Mouse (Mus musculus): ENCODE measurements around the gene Bmpr1b. TPM values are rescaled to one million over a fixed set of nuclear protein-coding genes. Genes with fewer than 3 reads are reported as not detected.
A peak's percentile ranks its signal among the peaks of the same experiment; 100 is the strongest.

Gene Bmpr1b
- total RNA-seq (2012; rRNA removed) = 0.85 and 1.2 TPM in 2 replicates

DNA sequence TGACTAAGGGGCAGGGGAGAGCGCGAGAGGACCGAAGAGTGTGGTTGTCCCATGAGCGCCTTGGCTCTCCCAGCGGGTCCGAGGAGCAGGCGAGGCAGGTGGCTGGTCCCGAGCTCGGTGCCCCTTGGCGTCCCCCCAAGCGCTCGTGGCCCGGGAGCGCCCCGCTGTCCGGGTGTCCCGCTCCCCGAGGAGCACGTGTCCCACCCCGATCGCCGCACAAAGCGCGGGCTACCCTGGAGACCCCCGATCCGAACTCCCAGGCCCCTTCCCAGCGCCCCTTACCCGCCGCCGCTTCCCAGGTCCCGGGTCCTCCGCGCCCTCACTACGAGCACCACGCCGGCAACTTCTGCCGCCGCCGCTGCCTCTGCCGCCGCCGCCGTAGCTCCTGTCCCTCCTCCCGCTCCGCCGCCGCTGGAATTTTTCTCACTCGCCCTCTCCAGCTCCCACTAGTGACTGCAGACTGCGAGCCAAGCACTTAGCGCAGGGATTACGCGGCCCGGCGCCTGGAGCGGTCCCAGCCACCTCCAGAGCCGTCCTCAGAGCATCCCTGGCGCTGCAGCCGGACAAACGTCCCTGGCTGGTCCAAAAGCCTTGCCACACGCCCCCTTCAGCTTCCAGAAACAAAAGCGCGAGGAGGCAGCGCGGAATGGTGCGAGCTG lies at the start of gene Bmpr1b:
Gene Bmpr1b, minus strand, starts transcription at position 563 of the 659 bp plus-strand sequence.
- Histone ChIP-seq H3K9ac (ENCODE audit: insufficient read depth, low read depth, low read length, poor library complexity, severe bottlenecking) (peak within 1 kb of the TSS; percentile 61), H3K4me1 (ENCODE audit: control insufficient read depth in 2 of 2, insufficient read depth in 2 of 2, low read length in 2 of 2, poor library complexity in 1 of 2) (no peaks in the 10 kb centered on the region), H3K27ac (ENCODE audit: insufficient read depth, low read depth, low read length, poor library complexity, severe bottlenecking) (no peak within 1 kb of the TSS), H3K4me3 (ENCODE audit: insufficient read depth in 1 of 2, low read depth in 1 of 2, low read length in 2 of 2, poor library complexity in 1 of 2, severe bottlenecking in 1 of 2) (peak within 1 kb of the TSS; percentile 64 to 68), H3K36me3 (ENCODE audit: control insufficient read depth, insufficient read depth, low read length, poor library complexity, severe bottlenecking) (no peaks in the 10 kb centered on the region), H3K9me3 (ENCODE audit: control insufficient read depth, insufficient read depth, low read depth, low read length) (no peaks in the 10 kb centered on the region)
- in situ Hi-C loops (cut with MboI; ENCODE audit: low sequenced_read_pairs in 2 of 2, unreplicated experiment in 2 of 2) = no loop called here
- TF ChIP-seq MAFK (IDR thresholded peaks at IDR 0.05; ENCODE audit: insufficient read depth, low read depth, low read length) (no peak), ZNF384 (IDR thresholded peaks at IDR 0.05; ENCODE audit: low read depth, low read length) (no peak), HCFC1 (IDR thresholded peaks at IDR 0.05; ENCODE audit: borderline replicate concordance, insufficient read depth, low read length) (no peak), CHD2 (IDR thresholded peaks at IDR 0.05; ENCODE audit: low read depth, low read length) (no peak), ZC3H11A (IDR thresholded peaks at IDR 0.05; ENCODE audit: borderline replicate concordance, low read depth, low read length) (no peak)
- peak; percentile 47 for DNase-seq (ENCODE audit: low read depth, low spot score)

DNA sequence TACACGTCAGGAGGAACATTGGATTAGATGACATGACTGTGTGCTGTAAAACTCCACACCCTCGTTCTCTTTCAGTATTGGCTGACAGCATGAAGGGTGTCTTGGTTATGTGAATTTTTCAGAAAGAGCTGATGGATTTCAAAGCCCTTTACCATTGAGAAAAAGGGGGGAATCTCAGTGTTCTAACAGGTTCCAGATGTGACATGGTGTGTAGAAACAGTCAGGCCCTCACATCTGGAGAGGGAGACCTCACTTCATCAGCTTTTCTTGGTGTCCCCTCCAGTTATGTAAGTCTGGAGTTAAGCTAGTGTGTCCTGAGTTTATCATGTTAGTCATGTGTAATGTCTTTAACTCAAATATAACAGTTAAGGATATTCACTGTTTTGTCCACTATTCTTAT lies 43.6 kb upstream of the Bmpr1b start:
- Histone ChIP-seq H3K4me3 (ENCODE audit: insufficient read depth in 1 of 2, low read depth in 1 of 2, low read length in 2 of 2, poor library complexity in 1 of 2, severe bottlenecking in 1 of 2) (no peak overlapping the region), H3K9me3 (ENCODE audit: control insufficient read depth, insufficient read depth, low read depth, low read length) (no peaks in the 10 kb centered on the region), H3K4me1 (ENCODE audit: control insufficient read depth in 2 of 2, insufficient read depth in 2 of 2, low read length in 2 of 2, poor library complexity in 1 of 2) (no peaks in the 10 kb centered on the region), H3K36me3 (ENCODE audit: control insufficient read depth, insufficient read depth, low read length, poor library complexity, severe bottlenecking) (no peaks in the 10 kb centered on the region), H3K27ac (ENCODE audit: insufficient read depth, low read depth, low read length, poor library complexity, severe bottlenecking) (no peak overlapping the region), H3K9ac (ENCODE audit: insufficient read depth, low read depth, low read length, poor library complexity, severe bottlenecking) (no peak overlapping the region)
- TF ChIP-seq CHD2 (IDR thresholded peaks at IDR 0.05; ENCODE audit: low read depth, low read length) (no peak), ZNF384 (IDR thresholded peaks at IDR 0.05; ENCODE audit: low read depth, low read length) (no peak), ZC3H11A (IDR thresholded peaks at IDR 0.05; ENCODE audit: borderline replicate concordance, low read depth, low read length) (no peak), HCFC1 (IDR thresholded peaks at IDR 0.05; ENCODE audit: borderline replicate concordance, insufficient read depth, low read length) (no peak), MAFK (IDR thresholded peaks at IDR 0.05; ENCODE audit: insufficient read depth, low read depth, low read length) (no peak)
- in situ Hi-C loops (cut with MboI; ENCODE audit: low sequenced_read_pairs in 2 of 2, unreplicated experiment in 2 of 2) = no loop called here
- no peak for DNase-seq (ENCODE audit: low read depth, low spot score)

DNA sequence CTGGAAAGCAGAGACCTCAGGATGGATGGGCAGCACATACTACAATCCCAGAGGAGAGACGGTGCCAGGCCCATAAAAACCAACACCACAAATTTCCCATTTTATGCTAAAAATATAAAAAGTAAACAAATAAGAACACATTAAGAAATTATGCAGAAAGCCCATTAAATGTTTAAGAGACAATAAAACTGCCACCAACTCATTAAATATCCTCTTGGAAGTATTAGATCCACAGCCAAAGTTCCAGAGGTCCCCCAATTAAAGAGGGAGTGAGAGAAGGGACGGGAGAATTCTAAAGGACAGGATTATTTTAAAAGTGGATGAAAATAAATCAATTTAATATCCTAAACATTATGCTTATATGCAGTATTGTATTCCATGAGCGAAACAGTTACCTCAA lies 43.0 kb upstream of the Bmpr1b start:
- Histone ChIP-seq H3K4me1 (ENCODE audit: control insufficient read depth in 2 of 2, insufficient read depth in 2 of 2, low read length in 2 of 2, poor library complexity in 1 of 2) (no peaks in the 10 kb centered on the region), H3K9me3 (ENCODE audit: control insufficient read depth, insufficient read depth, low read depth, low read length) (no peaks in the 10 kb centered on the region), H3K36me3 (ENCODE audit: control insufficient read depth, insufficient read depth, low read length, poor library complexity, severe bottlenecking) (no peaks in the 10 kb centered on the region), H3K4me3 (ENCODE audit: insufficient read depth in 1 of 2, low read depth in 1 of 2, low read length in 2 of 2, poor library complexity in 1 of 2, severe bottlenecking in 1 of 2) (no peak overlapping the region), H3K9ac (ENCODE audit: insufficient read depth, low read depth, low read length, poor library complexity, severe bottlenecking) (no peak overlapping the region), H3K27ac (ENCODE audit: insufficient read depth, low read depth, low read length, poor library complexity, severe bottlenecking) (no peak overlapping the region)
- no peak for DNase-seq (ENCODE audit: low read depth, low spot score)
- in situ Hi-C loops (cut with MboI; ENCODE audit: low sequenced_read_pairs in 2 of 2, unreplicated experiment in 2 of 2) = no loop called here
- TF ChIP-seq HCFC1 (IDR thresholded peaks at IDR 0.05; ENCODE audit: borderline replicate concordance, insufficient read depth, low read length) (no peak), MAFK (IDR thresholded peaks at IDR 0.05; ENCODE audit: insufficient read depth, low read depth, low read length) (no peak), CHD2 (IDR thresholded peaks at IDR 0.05; ENCODE audit: low read depth, low read length) (no peak), ZNF384 (IDR thresholded peaks at IDR 0.05; ENCODE audit: low read depth, low read length) (no peak), ZC3H11A (IDR thresholded peaks at IDR 0.05; ENCODE audit: borderline replicate concordance, low read depth, low read length) (no peak)

- no peak for DNase-seq (ENCODE audit: low read depth, low spot score)
- H3K9ac ChIP-seq (ENCODE audit: insufficient read depth, low read depth, low read length, poor library complexity, severe bottlenecking) = no peak overlapping the region
- no peak for TF ChIP-seq MAFK (IDR thresholded peaks at IDR 0.05; ENCODE audit: insufficient read depth, low read depth, low read length)
- no peak for TF ChIP-seq ZNF384 (IDR thresholded peaks at IDR 0.05; ENCODE audit: low read depth, low read length)
- TF ChIP-seq CHD2 (IDR thresholded peaks at IDR 0.05; ENCODE audit: low read depth, low read length) = no peak
- TF ChIP-seq HCFC1 (IDR thresholded peaks at IDR 0.05; ENCODE audit: borderline replicate concordance, insufficient read depth, low read length) = no peak
- no peak for TF ChIP-seq ZC3H11A (IDR thresholded peaks at IDR 0.05; ENCODE audit: borderline replicate concordance, low read depth, low read length)
- in situ Hi-C loops (cut with MboI; ENCODE audit: low sequenced_read_pairs in 2 of 2, unreplicated experiment in 2 of 2) = no loop called here
- no peaks in the 10 kb centered on the region for H3K9me3 ChIP-seq (ENCODE audit: control insufficient read depth, insufficient read depth, low read depth, low read length)
- H3K4me3 ChIP-seq (ENCODE audit: insufficient read depth in 1 of 2, low read depth in 1 of 2, low read length in 2 of 2, poor library complexity in 1 of 2, severe bottlenecking in 1 of 2) = no peak overlapping the region
- no peak overlapping the region for H3K27ac ChIP-seq (ENCODE audit: insufficient read depth, low read depth, low read length, poor library complexity, severe bottlenecking)
- no peaks in the 10 kb centered on the region for H3K36me3 ChIP-seq (ENCODE audit: control insufficient read depth, insufficient read depth, low read length, poor library complexity, severe bottlenecking)
- no peaks in the 10 kb centered on the region for H3K4me1 ChIP-seq (ENCODE audit: control insufficient read depth in 2 of 2, insufficient read depth in 2 of 2, low read length in 2 of 2, poor library complexity in 1 of 2)
These were observed 40.8 kb upstream of the Bmpr1b start for GRCm38 (mm10) chr3:142209981-142210380.
